Mouse (Mus musculus): ENCODE measurements around the gene Pomt2. TPM values are rescaled to one million over a fixed set of nuclear protein-coding genes. Genes with fewer than 3 reads are reported as not detected.

Pomt2 gene
- total and polyA plus RNA-seq, 2 experiments from 2014 or later: 12.0 to 40.7 TPM

DNA sequence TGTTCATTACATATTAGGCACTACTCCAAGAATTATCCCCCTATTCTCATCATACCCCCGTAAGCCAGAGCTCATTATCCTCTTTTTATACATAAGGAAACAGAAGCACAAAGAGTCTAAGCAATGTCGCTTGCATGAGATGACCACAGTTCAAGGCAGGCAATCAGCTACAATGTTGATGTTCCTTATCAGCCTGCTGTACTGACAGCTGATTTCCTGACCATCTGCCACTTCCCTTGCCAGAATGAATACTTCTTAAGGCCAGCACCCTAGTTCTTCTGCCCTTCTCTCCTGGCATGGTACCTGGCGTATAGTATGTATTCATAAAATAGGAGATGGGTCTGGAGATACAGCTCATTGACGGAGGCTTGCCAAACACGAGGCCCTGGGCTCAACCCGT, 15.6 kb downstream of the Pomt2 start:
- 84% methylated on average over 6 of the region's 6 CpGs for WGBS

DNA sequence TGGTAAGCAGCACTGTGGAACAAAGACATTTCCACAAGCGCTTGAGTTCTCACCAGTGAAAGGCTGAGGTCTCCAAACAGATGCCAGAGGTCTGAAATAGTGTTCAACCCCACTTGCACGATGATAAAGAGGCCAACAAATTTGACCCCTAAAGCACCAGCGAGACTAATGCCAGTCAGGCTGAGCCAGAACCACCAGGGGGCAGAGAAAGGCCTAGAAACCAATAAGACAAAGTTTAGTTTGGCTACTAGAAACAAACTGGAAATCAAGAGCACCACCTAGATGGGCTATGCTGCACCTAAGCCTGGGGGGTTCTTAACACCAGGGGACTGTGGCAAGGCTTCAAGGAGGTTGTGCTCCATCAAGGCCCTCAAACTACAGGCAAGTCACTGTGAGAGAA, 16.1 kb downstream of the Pomt2 start:
- 35% methylated on average over 3 of the region's 3 CpGs for WGBS
- Histone ChIP-seq H3K9ac (replicated peaks; ENCODE audit: low read length) (no peak overlapping the region), H3K4me2 (ENCODE audit: low read depth, low read length) (no peak overlapping the region), H3K9me3 (ENCODE audit: low read length) (no peaks in the 10 kb centered on the region), H3K27ac (no peak overlapping the region), H3K4me3 (ENCODE audit: low read length) (no peak overlapping the region), H3K4me1 (ENCODE audit: insufficient read depth, low read length) (no peaks in the 10 kb centered on the region), H3K27me3 (ENCODE audit: insufficient read depth, low read length) (no peaks in the 10 kb centered on the region), H3K36me3 (ENCODE audit: insufficient read depth, low read length) (peaks cover 36% of the 10 kb centered on the region)
- peak; percentile 69 for TF ChIP-seq CTCF (IDR thresholded peaks at IDR 0.05; ENCODE audit: low read depth)
- DNase-seq (ENCODE audit: low spot score) (peak; percentile 62), ATAC-seq (peak; percentile 38; the same call in 1 of the 2 replicates)

More for the DNA sequence above, 15.6 kb downstream of the Pomt2 start:
- ATAC-seq: no peak
- H3K9ac ChIP-seq (replicated peaks; ENCODE audit: low read length): no peak overlapping the region
- H3K27ac ChIP-seq: no peak overlapping the region
- no peak for TF ChIP-seq CTCF (IDR thresholded peaks at IDR 0.05; ENCODE audit: low read depth)
- no peaks in the 10 kb centered on the region for H3K4me1 ChIP-seq (ENCODE audit: insufficient read depth, low read length)
- DNase-seq (ENCODE audit: low spot score): no peak
- no peaks in the 10 kb centered on the region for H3K27me3 ChIP-seq (ENCODE audit: insufficient read depth, low read length)
- no peaks in the 10 kb centered on the region for H3K9me3 ChIP-seq (ENCODE audit: low read length)
- peaks cover 36% of the 10 kb centered on the region for H3K36me3 ChIP-seq (ENCODE audit: insufficient read depth, low read length)
- H3K4me3 ChIP-seq (ENCODE audit: low read length): no peak overlapping the region
- H3K4me2 ChIP-seq (ENCODE audit: low read depth, low read length): no peak overlapping the region

DNA sequence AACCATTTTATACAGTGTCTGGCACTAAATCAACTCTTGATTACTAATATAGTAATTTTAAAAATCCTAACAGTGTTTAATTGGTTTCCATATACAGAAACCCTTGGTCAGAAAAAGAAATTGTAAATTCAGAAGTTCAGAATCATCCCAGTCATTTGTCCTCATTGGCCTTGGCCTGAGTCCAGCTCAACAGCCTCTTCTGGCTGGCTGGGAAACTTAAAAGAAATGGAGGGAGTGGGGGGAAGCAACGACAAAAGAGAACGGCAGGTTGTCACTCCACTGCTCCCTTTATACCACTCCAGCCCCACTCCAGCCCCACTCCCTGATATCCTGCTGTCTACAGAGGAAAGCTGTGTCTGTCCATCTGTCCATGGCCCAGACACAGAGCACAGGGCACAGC, 16.6 kb downstream of the Pomt2 start:
- no peak overlapping the region for H3K4me3 ChIP-seq (ENCODE audit: low read length)
- no peak overlapping the region for H3K27ac ChIP-seq
- 39% methylated on average over 2 of the region's 2 CpGs for WGBS
- no peak overlapping the region for H3K4me2 ChIP-seq (ENCODE audit: low read depth, low read length)
- H3K36me3 ChIP-seq (ENCODE audit: insufficient read depth, low read length): peaks cover 36% of the 10 kb centered on the region
- H3K27me3 ChIP-seq (ENCODE audit: insufficient read depth, low read length): no peaks in the 10 kb centered on the region
- no peak for ATAC-seq
- no peaks in the 10 kb centered on the region for H3K4me1 ChIP-seq (ENCODE audit: insufficient read depth, low read length)
- peak; percentile 10 for DNase-seq (ENCODE audit: low spot score)
- H3K9me3 ChIP-seq (ENCODE audit: low read length): no peaks in the 10 kb centered on the region
- TF ChIP-seq CTCF (IDR thresholded peaks at IDR 0.05; ENCODE audit: low read depth): no peak
- no peak overlapping the region for H3K9ac ChIP-seq (replicated peaks; ENCODE audit: low read length)

DNA sequence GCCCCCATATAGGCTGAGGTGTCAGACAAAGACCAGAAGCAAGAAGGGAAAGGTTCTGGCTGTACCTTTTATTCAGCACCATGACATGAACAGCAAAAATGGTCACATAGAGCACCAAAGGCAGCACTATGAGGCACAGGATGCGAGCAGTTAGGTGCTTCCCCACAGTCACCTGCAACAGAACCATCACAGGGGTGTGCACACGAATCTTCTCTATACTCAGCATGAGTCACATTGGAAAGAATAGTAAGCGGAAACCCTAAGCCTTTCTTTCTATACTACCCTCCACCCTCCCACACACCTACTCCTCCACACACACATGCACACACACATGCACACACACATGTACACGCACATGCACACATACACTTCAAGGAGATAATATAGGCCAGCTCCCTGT, 17.5 kb downstream of the Pomt2 start:
- Histone ChIP-seq H3K9me3 (ENCODE audit: low read length) (no peaks in the 10 kb centered on the region), H3K4me3 (ENCODE audit: low read length) (no peak overlapping the region), H3K27ac (no peak overlapping the region), H3K36me3 (ENCODE audit: insufficient read depth, low read length) (peaks cover 36% of the 10 kb centered on the region), H3K4me2 (ENCODE audit: low read depth, low read length) (no peak overlapping the region), H3K4me1 (ENCODE audit: insufficient read depth, low read length) (no peaks in the 10 kb centered on the region), H3K27me3 (ENCODE audit: insufficient read depth, low read length) (no peaks in the 10 kb centered on the region), H3K9ac (replicated peaks; ENCODE audit: low read length) (no peak overlapping the region)
- DNase-seq (ENCODE audit: low spot score) (no peak), ATAC-seq (no peak)
- TF ChIP-seq CTCF (IDR thresholded peaks at IDR 0.05; ENCODE audit: low read depth): no peak
- 91% methylated on average over 4 of the region's 4 CpGs for WGBS

DNA sequence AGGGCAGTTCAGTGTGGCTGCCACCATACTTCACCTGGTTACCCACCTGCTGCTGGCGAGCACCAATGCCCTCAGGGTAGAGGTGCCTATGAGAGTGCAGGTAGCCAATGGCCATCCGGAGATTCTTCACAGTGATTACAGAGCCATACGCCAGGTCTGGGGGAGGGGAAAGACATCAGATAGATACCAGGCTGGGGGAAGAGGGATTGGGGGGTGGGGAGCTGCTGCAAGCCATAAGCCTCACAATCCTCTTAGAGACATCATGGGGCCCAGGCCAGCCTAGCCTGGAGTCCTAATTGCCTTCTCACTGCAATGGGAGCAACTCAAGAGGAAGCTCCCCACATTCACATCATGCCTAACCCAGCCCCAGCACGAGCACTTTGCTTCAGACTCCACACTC, 20.5 kb downstream of the Pomt2 start:
- TF ChIP-seq CTCF (IDR thresholded peaks at IDR 0.05; ENCODE audit: low read depth): no peak
- no peak overlapping the region for H3K27ac ChIP-seq
- WGBS: 76% methylated on average over 4 of the region's 4 CpGs
- no peak overlapping the region for H3K4me3 ChIP-seq (ENCODE audit: low read length)
- no peak overlapping the region for H3K4me2 ChIP-seq (ENCODE audit: low read depth, low read length)
- H3K4me1 ChIP-seq (ENCODE audit: insufficient read depth, low read length): no peaks in the 10 kb centered on the region
- H3K36me3 ChIP-seq (ENCODE audit: insufficient read depth, low read length): peaks cover 44% of the 10 kb centered on the region
- H3K9ac ChIP-seq (replicated peaks; ENCODE audit: low read length): no peak overlapping the region
- H3K9me3 ChIP-seq (ENCODE audit: low read length): no peaks in the 10 kb centered on the region
- DNase-seq (ENCODE audit: low spot score) (no peak), ATAC-seq (no peak)
- no peaks in the 10 kb centered on the region for H3K27me3 ChIP-seq (ENCODE audit: insufficient read depth, low read length)

DNA sequence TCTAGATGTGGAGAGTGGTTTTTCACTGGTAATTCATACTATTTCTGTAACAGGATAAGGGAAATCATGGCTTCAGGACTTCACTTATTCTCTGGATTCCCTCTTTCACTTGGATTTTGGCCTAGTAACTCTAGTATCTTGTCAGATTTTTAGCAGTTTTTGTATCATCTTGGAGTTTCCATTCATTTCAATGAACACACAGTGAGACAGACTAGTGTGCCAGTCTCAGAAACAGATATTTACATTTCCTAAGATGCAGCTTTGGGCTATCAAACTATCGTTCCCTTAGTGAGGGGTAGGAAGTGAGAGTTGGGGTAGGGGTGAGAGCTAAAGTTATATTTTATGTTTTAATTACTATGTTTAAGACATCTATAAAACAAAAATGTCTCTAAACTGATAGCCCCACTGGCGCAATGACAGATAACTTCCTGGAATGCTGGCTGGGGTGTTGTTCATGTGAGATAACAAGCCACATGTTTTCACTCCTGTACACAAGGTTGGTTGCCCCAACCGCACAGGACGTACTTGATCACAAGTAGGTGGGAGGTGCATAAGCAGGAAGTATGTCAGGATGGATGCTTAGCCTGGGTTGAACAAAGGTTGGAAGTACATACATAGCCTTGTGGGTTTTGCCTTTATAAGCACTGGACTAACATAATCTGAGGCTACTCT, 25.7 kb downstream of the Pomt2 start:
- TF ChIP-seq CTCF (IDR thresholded peaks at IDR 0.05; ENCODE audit: low read depth): no peak
- Histone ChIP-seq H3K9me3 (ENCODE audit: low read length) (no peaks in the 10 kb centered on the region), H3K4me1 (ENCODE audit: insufficient read depth, low read length) (no peaks in the 10 kb centered on the region), H3K4me3 (ENCODE audit: low read length) (no peak overlapping the region), H3K27me3 (ENCODE audit: insufficient read depth, low read length) (no peaks in the 10 kb centered on the region), H3K4me2 (ENCODE audit: low read depth, low read length) (no peak overlapping the region), H3K9ac (replicated peaks; ENCODE audit: low read length) (no peak overlapping the region), H3K36me3 (ENCODE audit: insufficient read depth, low read length) (peaks cover 45% of the 10 kb centered on the region), H3K27ac (no peak overlapping the region)
- ATAC-seq (no peak), DNase-seq (ENCODE audit: low spot score) (no peak)
- 95% methylated on average over 4 of the region's 4 CpGs for WGBS

DNA sequence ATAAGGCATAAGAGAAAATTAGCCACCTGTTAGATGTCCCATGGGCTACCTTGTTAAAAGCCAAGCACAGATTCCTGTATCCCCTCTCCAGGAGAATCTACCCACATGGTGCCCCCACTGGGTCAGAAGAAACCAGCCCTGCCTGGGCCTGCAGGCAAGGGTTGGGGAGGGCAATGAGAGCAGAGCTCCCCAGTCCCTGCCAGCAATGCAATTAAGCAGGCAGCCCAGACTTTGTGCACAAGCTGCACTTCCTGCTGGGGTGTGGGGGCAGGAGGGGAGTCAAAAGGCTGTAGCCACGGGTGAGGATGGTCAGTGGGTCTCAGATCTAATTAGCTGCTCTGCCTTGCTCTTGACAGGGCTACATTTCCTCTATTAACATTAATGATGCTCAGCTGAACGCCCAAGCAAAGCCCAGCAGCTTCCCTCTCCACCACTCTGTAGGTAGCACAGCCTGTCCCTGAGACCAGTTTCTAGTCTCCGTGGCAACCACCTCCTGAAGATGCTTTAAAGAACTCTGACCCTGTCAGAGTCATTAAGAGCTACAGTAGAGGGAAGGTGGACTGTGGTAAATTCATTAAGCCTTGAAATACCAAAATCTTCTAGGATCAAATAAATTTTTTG, 40.3 kb downstream of the Pomt2 start:
- DNase-seq (ENCODE audit: low spot score) (peak; percentile 21), ATAC-seq (peak; percentile 46; the same call in 1 of the 2 replicates)
- Histone ChIP-seq H3K9ac (replicated peaks; ENCODE audit: low read length) (no peak overlapping the region), H3K4me1 (ENCODE audit: insufficient read depth, low read length) (peaks cover 1% of the 10 kb centered on the region; the same call in 1 of the 2 replicates), H3K9me3 (ENCODE audit: low read length) (no peaks in the 10 kb centered on the region), H3K4me3 (ENCODE audit: low read length) (no peak overlapping the region), H3K4me2 (ENCODE audit: low read depth, low read length) (no peak overlapping the region), H3K27ac (no peak overlapping the region), H3K27me3 (ENCODE audit: insufficient read depth, low read length) (no peaks in the 10 kb centered on the region), H3K36me3 (ENCODE audit: insufficient read depth, low read length) (peaks cover 13% of the 10 kb centered on the region; the same call in 1 of the 2 replicates)
- 38% methylated on average over 3 of the region's 3 CpGs for WGBS
- TF ChIP-seq CTCF (IDR thresholded peaks at IDR 0.05; ENCODE audit: low read depth): no peak
